Mouse (Mus musculus) heart, embryonic 10.5 days (tissue): ENCODE results near the gene Rnf20. TPM values are rescaled to one million over a fixed set of nuclear protein-coding genes. Genes with fewer than 3 reads are reported as not detected.

Source experiments
- DNase-seq: peaks from one replicate; pipeline ENCODE4 v3.0.0-alpha.2; 2017; ENCODE audit warnings: low spot score
- H3K27ac ChIP-seq: fragments of 300-500 bp; sonication (generic); 2 replicates; pipeline ENCODE4 v1.5.1; 2016; ENCODE audit warnings: mild to moderate bottlenecking
- H3K27me3 ChIP-seq: fragments of 300-500 bp; sonication (generic); 2 replicates; pipeline ENCODE4 v1.6.1; 2016; ENCODE audit warnings: mild to moderate bottlenecking; ENCODE audit not compliant: poor library complexity, insufficient read depth, severe bottlenecking
- H3K36me3 ChIP-seq: fragments of 300-500 bp; sonication (generic); 2 replicates; pipeline ENCODE4 v1.6.1; 2016; ENCODE audit warnings: mild to moderate bottlenecking, moderate library complexity
- H3K4me1 ChIP-seq: fragments of 300-500 bp; sonication (generic); 2 replicates; pipeline ENCODE4 v1.6.1; 2016; ENCODE audit warnings: mild to moderate bottlenecking
- H3K4me3 ChIP-seq: fragments of 300-500 bp; sonication (generic); 2 replicates; pipeline ENCODE4 v1.5.1; 2016; ENCODE audit warnings: mild to moderate bottlenecking, moderate library complexity
- H3K9me3 ChIP-seq: fragments of 300-500 bp; sonication (generic); 2 replicates; pipeline ENCODE4 v1.6.1; 2016; ENCODE audit warnings: mild to moderate bottlenecking, moderate library complexity
- WGBS: fragments of 180-500 bp; shearing (Covaris S2); methylation state at CpG from one replicate; pipeline ENCODE4 v1.1.7; 2016; 5-methylcytosine and 5-hydroxymethylcytosine counted together
- polyA plus RNA-seq: library from polyadenylated mRNA; unstranded; fragments of >200 nt; fragmentation: Nextera tagmentation; extraction: Ambion mirVana; gene quantifications from 2 replicates; pipeline ENCODE4 v1.2.1, GENCODE M21; 2016

The Rnf20 gene
- polyA plus RNA-seq, 1 experiment from 2014 or later: 32.8 TPM

DNA sequence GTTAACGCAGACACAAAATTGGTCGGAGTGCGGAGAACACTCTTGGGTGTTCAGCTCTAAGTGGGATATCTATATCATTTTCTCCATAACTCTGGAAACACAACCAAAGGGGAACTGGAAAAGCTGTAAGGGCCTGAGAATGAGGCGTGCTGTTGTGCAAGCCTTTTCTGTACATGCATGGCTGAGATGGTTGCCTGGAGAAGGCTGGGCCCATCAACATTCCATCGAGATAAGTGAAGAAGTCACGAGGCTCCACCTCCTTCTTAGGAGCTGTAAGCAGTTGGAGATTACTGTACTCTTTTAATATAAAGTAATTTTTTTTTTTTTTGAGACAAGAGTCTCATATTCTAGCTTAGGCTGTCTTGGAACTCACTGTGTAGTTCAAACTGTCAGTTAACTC, 44.3 kb downstream of the Rnf20 start:
- DNase-seq: no peak
- 70% methylated on average over 6 of the region's 6 CpGs for WGBS

DNA sequence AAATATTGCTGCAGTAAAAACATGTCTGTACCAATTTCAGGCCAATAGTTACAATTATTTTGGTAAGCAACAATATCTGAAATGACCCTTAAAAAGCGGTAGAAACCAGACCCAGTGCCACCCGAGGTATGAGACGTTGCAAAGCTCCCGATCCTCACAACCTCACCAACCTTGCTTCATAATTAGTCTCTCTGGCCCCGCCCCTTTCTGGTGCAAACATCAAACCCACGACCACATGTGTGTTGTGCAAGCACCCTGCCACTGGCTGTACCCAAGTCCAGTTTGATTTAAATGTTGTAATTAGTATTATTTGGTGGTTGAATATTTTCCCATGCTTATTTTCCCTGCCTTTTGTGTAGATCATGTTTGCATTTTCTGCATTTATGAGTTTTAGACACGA, 45.0 kb downstream of the Rnf20 start:
- 77% methylated on average over 7 of the region's 7 CpGs for WGBS
- Histone ChIP-seq H3K4me1 (no peaks in the 10 kb centered on the region; the same call in 1 of the 2 replicates), H3K27me3 (no peaks in the 10 kb centered on the region), H3K4me3 (no peak overlapping the region), H3K36me3 (no peaks in the 10 kb centered on the region), H3K27ac (no peak overlapping the region), H3K9me3 (no peaks in the 10 kb centered on the region)
- DNase-seq: no peak

More for the DNA sequence above, 44.3 kb downstream of the Rnf20 start:
- Histone ChIP-seq H3K36me3 (no peaks in the 10 kb centered on the region), H3K27ac (no peak overlapping the region), H3K9me3 (no peaks in the 10 kb centered on the region), H3K27me3 (no peaks in the 10 kb centered on the region), H3K4me3 (no peak overlapping the region), H3K4me1 (no peaks in the 10 kb centered on the region)

DNA sequence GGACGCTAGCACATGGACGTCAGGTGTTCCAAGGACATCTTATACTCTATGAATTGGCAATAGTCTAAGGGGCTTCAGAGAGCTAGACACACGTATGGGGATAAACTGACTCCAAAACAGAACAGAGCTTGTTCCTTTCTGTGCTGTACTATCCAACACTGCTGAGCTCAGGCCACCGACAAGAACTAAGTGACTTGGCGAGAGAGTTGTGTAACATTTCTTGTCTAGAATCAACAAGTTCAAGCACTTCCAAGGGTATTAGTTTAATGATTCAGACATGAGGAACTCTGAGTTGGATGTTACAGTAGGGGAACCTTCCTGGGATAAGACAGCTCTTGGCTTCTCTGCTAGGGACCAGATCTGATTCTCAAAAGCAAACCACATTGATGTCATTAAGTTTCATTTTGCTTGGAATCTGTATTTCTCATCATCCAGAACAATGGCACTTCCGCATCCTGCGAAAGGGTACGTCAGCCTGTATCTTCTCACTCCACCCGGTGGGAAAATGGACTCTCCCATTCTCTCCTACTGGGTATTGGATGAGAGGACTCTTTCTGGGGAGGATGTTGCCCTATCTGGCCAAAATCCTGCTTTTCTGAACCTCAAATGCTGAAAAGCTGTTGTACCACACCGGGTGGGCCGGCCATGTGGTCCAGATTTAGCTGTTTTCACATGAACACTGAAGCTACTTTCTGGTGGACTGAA, 48.5 kb downstream of the Rnf20 start:
- Histone ChIP-seq H3K9me3 (no peaks in the 10 kb centered on the region), H3K36me3 (no peaks in the 10 kb centered on the region), H3K27ac (no peak overlapping the region), H3K4me1 (no peaks in the 10 kb centered on the region; the same call in 1 of the 2 replicates), H3K27me3 (no peaks in the 10 kb centered on the region), H3K4me3 (no peak overlapping the region)
- DNase-seq: no peak
- 88% methylated on average over 11 of the region's 11 CpGs for WGBS

DNA sequence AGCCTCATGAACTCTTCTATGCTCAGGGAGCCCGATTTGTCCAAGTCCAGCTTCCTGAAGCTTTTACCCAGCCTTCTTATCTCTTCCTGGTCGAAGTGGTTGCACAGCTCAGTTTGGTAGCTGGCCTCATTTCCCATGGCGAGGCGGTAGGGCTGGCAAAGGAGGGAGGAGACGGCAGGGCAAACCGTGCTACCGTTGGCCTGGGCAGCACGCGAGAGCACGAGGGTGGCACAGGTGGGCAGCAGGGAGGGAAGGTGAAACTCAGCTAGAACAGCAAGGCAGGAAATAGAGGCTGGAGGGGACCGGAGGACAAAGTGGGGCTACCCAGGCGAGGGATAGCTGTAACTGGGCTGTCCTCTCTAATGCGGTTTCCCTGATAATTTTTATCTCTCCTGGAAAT, 50.0 kb downstream of the Rnf20 start, which contains the start of gene Ppp3r2:
Gene Ppp3r2, minus strand, starts transcription at position 213 of the 400 bp plus-strand sequence.
- H3K27me3 ChIP-seq: no peaks in the 10 kb centered on the region
- H3K27ac ChIP-seq: no peak within 1 kb of the TSS
- no peaks in the 10 kb centered on the region for H3K9me3 ChIP-seq
- no peaks in the 10 kb centered on the region; the same call in 1 of the 2 replicates for H3K4me1 ChIP-seq
- 80% methylated on average over 13 of the region's 13 CpGs for WGBS
- H3K36me3 ChIP-seq: no peaks in the 10 kb centered on the region
- no peak for DNase-seq
- no peak within 1 kb of the TSS for H3K4me3 ChIP-seq

DNA sequence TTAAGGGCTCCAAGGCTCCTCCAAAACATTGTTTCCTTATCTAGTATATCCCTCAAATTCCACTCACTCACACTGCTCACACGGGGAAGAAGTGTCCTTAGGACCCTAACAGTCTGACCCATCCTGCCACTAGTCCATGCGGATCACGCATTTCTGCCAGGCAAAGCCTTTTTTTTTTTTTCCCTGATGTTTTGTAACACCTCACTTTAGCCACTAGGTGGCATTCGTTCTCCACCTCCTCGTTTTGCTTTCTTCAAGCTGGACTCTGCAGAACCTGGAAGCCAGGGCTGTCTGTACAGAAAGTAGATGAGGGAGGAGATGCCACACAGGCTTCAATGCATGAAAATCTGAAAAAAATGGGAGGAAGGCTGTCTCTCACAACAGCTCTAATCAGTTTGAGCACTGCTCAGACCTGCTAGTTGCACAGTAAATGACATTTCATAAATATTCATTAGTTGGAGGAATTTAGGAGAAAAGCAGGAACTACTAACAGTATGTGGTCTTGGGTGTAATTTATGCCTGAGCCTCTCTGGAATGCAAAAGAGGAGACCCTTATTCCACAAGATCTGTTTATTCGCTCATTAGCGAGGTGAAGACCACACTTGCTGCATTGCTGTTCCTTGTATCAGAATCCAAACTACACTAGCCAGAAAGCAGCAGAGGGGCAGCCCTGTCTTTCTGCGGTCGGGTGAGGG, 56.9 kb downstream of the Rnf20 start:
- no peaks in the 10 kb centered on the region for H3K36me3 ChIP-seq
- H3K4me3 ChIP-seq: no peak overlapping the region
- DNase-seq: no peak
- H3K27me3 ChIP-seq: no peaks in the 10 kb centered on the region
- 22% methylated on average over 9 of the region's 9 CpGs for WGBS
- H3K27ac ChIP-seq: no peak overlapping the region
- no peaks in the 10 kb centered on the region for H3K4me1 ChIP-seq
- no peaks in the 10 kb centered on the region for H3K9me3 ChIP-seq

DNA sequence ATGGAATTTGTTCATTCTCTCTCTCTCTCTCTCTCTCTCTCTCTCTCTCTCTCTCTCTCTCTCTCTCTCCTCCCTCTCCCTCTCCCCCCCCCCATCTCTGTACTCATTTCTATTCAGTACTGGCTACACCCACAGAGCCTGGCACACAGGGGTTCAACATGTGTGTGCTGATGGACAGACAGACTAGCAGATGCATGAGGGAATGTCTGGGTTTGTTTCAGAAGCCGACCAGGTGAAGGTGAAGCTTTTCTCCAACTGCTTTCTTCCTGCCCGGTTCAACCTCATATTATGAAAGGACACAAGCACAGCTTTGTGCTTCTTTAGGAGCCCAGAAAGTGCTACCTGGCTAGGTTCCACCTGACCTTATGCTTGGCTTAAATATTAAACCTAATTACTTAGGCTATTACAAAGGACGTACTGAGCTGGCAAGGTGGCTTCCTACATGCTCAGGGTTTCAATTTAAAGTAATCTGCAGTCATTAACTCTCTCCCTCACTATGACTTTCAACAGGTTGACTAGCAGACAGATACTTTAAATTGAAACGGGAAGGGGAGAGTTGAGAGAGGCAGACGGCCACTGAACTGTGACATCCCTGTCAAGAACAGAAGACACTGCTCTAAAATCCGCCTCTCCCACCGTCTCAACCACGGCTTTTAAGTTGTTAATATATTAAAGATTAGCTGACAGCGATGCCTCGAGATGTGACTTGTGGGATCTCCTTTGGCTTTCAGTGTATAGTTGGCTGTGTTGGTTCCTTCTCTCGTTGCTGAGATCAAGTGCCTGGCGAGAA, 59.8 kb downstream of the Rnf20 start:
- Histone ChIP-seq H3K4me3 (no peak overlapping the region), H3K27me3 (no peaks in the 10 kb centered on the region), H3K9me3 (no peaks in the 10 kb centered on the region), H3K36me3 (no peaks in the 10 kb centered on the region), H3K4me1 (peaks cover 3% of the 10 kb centered on the region; the same call in 1 of the 2 replicates), H3K27ac (no peak overlapping the region)
- no peak for DNase-seq
- 74% methylated on average over 12 of the region's 12 CpGs for WGBS

Other genes starting within 250 kb of the Rnf20 start
- gene Acnat2, start 223.9 kb upstream of the Rnf20 start, polyA plus RNA-seq: not detected in 2 replicates
- not detected in 2 replicates for gene Acnat1, start 158.1 kb upstream of the Rnf20 start, polyA plus RNA-seq
- not detected in 2 replicates for gene Baat, start 125.4 kb upstream of the Rnf20 start, polyA plus RNA-seq
- gene Mrpl50, start 110.9 kb upstream of the Rnf20 start, polyA plus RNA-seq: 69.5 and 81.7 TPM in 2 replicates
- gene Zfp189, start 110.8 kb upstream of the Rnf20 start, polyA plus RNA-seq: 6.3 and 8.6 TPM in 2 replicates
- 0.74 TPM in 1 of 2 replicates, not detected in the other for gene Aldob, start 82.5 kb upstream of the Rnf20 start, polyA plus RNA-seq
- 35.8 and 49.8 TPM in 2 replicates for gene Tmem246, start 34.1 kb upstream of the Rnf20 start, polyA plus RNA-seq
- gene Ppp3r2, start 50.0 kb downstream of the Rnf20 start, polyA plus RNA-seq: 0.06 and 0.11 TPM in 2 replicates
- gene Grin3a, start 213.7 kb downstream of the Rnf20 start, polyA plus RNA-seq: 2.1 and 2.7 TPM in 2 replicates